Mouse (Mus musculus): ENCODE data around the gene Dag1. TPM values are rescaled to one million over a fixed set of nuclear protein-coding genes. Genes with fewer than 3 reads are reported as not detected.
"Not testable (repeated sequence)": the region's sequence is repeated elsewhere in the genome, so short reads cannot be mapped to it uniquely, and the experiment has no call there.

Dag1 gene
- total and polyA plus RNA-seq, 3 experiments, result 6.1 to 21.9 (median 13.5) TPM

- Histone ChIP-seq H3K27me3 (ENCODE audit: insufficient read depth, low read length) (peaks cover 21% of the 10 kb centered on the region), H3K4me3 (ENCODE audit: low read depth, low read length) (no peak overlapping the region), H3K36me3 (replicated peaks) (no peaks in the 10 kb centered on the region), H3K4me1 (ENCODE audit: insufficient read depth, low read depth, low read length) (peaks cover 19% of the 10 kb centered on the region), H3K9me3 (replicated peaks) (no peaks in the 10 kb centered on the region)
- DNase-seq (ENCODE audit: low spot score) (no peak), ATAC-seq (ENCODE audit: extremely low read depth, insufficient number of reproducible peaks, low FRiP score, poor library complexity, severe bottlenecking) (no peak)
- TF ChIP-seq POLR2AphosphoS5 (IDR thresholded peaks at IDR 0.05; ENCODE audit: insufficient replicate concordance, low read depth, low read length) (no peak), GATA1 (IDR thresholded peaks at IDR 0.05; ENCODE audit: borderline replicate concordance, low read length) (no peak), GATA2 (IDR thresholded peaks at IDR 0.05; ENCODE audit: borderline replicate concordance, low read depth, low read length) (no peak), CTCF (IDR thresholded peaks at IDR 0.05; ENCODE audit: low read depth, low read length) (no peak), TAL1 (conservative IDR thresholded peaks at IDR 0.05; ENCODE audit: low read depth, low read length) (no peak)
Measured at GRCm38 (mm10) chr9:108196920-108197677, 66.7 kb downstream of the Dag1 start.

- peaks cover 26% of the 10 kb centered on the region for H3K27me3 ChIP-seq (ENCODE audit: insufficient read depth, low read length)
- H3K9me3 ChIP-seq (replicated peaks); ATAC-seq (ENCODE audit: extremely low read depth, insufficient number of reproducible peaks, low FRiP score, poor library complexity, severe bottlenecking); H3K36me3 ChIP-seq (replicated peaks); DNase-seq (ENCODE audit: low spot score); H3K4me3 ChIP-seq (ENCODE audit: low read depth, low read length): not testable (repeated sequence)
- H3K4me1 ChIP-seq (ENCODE audit: insufficient read depth, low read depth, low read length), result peaks cover 16% of the 10 kb centered on the region
Measured at GRCm38 (mm10) chr9:108196222-108196621, 67.5 kb downstream of the Dag1 start.

- no peak for DNase-seq (ENCODE audit: low spot score)
- peaks cover 59% of the 10 kb centered on the region for H3K27me3 ChIP-seq (ENCODE audit: insufficient read depth, low read length)
Measured at GRCm38 (mm10) chr9:108189787-108190679, 73.7 kb downstream of the Dag1 start, which contains the start of gene Bsn. Gene Bsn, minus strand, starts transcription at chr9:108190384.

GRCm38 (mm10) chr9:108189488-108189786 lies 74.3 kb downstream of the Dag1 start:
- peaks cover 59% of the 10 kb centered on the region for H3K27me3 ChIP-seq (ENCODE audit: insufficient read depth, low read length)

More at GRCm38 (mm10) chr9:108189787-108190679, 73.7 kb downstream of the Dag1 start, which contains the start of gene Bsn:
- H3K36me3 ChIP-seq (replicated peaks), result no peaks in the 10 kb centered on the region
- TF ChIP-seq GATA2 (IDR thresholded peaks at IDR 0.05; ENCODE audit: borderline replicate concordance, low read depth, low read length), result no peak
- TF ChIP-seq TAL1 (conservative IDR thresholded peaks at IDR 0.05; ENCODE audit: low read depth, low read length), result no peak
- TF ChIP-seq CTCF (IDR thresholded peaks at IDR 0.05; ENCODE audit: low read depth, low read length), result no peak
- no peak for TF ChIP-seq POLR2AphosphoS5 (IDR thresholded peaks at IDR 0.05; ENCODE audit: insufficient replicate concordance, low read depth, low read length)
- no peak for TF ChIP-seq GATA1 (IDR thresholded peaks at IDR 0.05; ENCODE audit: borderline replicate concordance, low read length)
- H3K9me3 ChIP-seq (replicated peaks), result no peaks in the 10 kb centered on the region
- H3K4me1 ChIP-seq (ENCODE audit: insufficient read depth, low read depth, low read length), result no peaks in the 10 kb centered on the region
- no peak for ATAC-seq (ENCODE audit: extremely low read depth, insufficient number of reproducible peaks, low FRiP score, poor library complexity, severe bottlenecking)
- H3K4me3 ChIP-seq (ENCODE audit: low read depth, low read length), result no peak within 1 kb of the TSS

GRCm38 (mm10) chr9:108189023-108189422 lies 74.7 kb downstream of the Dag1 start:
- H3K36me3 ChIP-seq (replicated peaks), result no peaks in the 10 kb centered on the region
- H3K4me3 ChIP-seq (ENCODE audit: low read depth, low read length), result no peak overlapping the region
- no peaks in the 10 kb centered on the region for H3K9me3 ChIP-seq (replicated peaks)
- no peaks in the 10 kb centered on the region for H3K4me1 ChIP-seq (ENCODE audit: insufficient read depth, low read depth, low read length)
- peaks cover 58% of the 10 kb centered on the region for H3K27me3 ChIP-seq (ENCODE audit: insufficient read depth, low read length)
- ATAC-seq (ENCODE audit: extremely low read depth, insufficient number of reproducible peaks, low FRiP score, poor library complexity, severe bottlenecking) (no peak), DNase-seq (ENCODE audit: low spot score) (no peak)
- TF ChIP-seq GATA1 (IDR thresholded peaks at IDR 0.05; ENCODE audit: borderline replicate concordance, low read length), result no peak
- TF ChIP-seq GATA2 (IDR thresholded peaks at IDR 0.05; ENCODE audit: borderline replicate concordance, low read depth, low read length), result no peak
- TF ChIP-seq TAL1 (conservative IDR thresholded peaks at IDR 0.05; ENCODE audit: low read depth, low read length), result no peak
- TF ChIP-seq CTCF (IDR thresholded peaks at IDR 0.05; ENCODE audit: low read depth, low read length), result no peak
- no peak for TF ChIP-seq POLR2AphosphoS5 (IDR thresholded peaks at IDR 0.05; ENCODE audit: insufficient replicate concordance, low read depth, low read length)

More at GRCm38 (mm10) chr9:108189488-108189786, 74.3 kb downstream of the Dag1 start:
- H3K36me3 ChIP-seq (replicated peaks), result no peaks in the 10 kb centered on the region
- DNase-seq (ENCODE audit: low spot score) (no peak), ATAC-seq (ENCODE audit: extremely low read depth, insufficient number of reproducible peaks, low FRiP score, poor library complexity, severe bottlenecking) (no peak)
- no peak overlapping the region for H3K4me3 ChIP-seq (ENCODE audit: low read depth, low read length)
- no peaks in the 10 kb centered on the region for H3K4me1 ChIP-seq (ENCODE audit: insufficient read depth, low read depth, low read length)
- no peaks in the 10 kb centered on the region for H3K9me3 ChIP-seq (replicated peaks)
- no peak for TF ChIP-seq GATA1 (IDR thresholded peaks at IDR 0.05; ENCODE audit: borderline replicate concordance, low read length)
- no peak for TF ChIP-seq GATA2 (IDR thresholded peaks at IDR 0.05; ENCODE audit: borderline replicate concordance, low read depth, low read length)
- no peak for TF ChIP-seq TAL1 (conservative IDR thresholded peaks at IDR 0.05; ENCODE audit: low read depth, low read length)
- TF ChIP-seq POLR2AphosphoS5 (IDR thresholded peaks at IDR 0.05; ENCODE audit: insufficient replicate concordance, low read depth, low read length), result no peak
- no peak for TF ChIP-seq CTCF (IDR thresholded peaks at IDR 0.05; ENCODE audit: low read depth, low read length)

GRCm38 (mm10) chr9:108188511-108188910 lies 75.2 kb downstream of the Dag1 start:
- no peaks in the 10 kb centered on the region for H3K36me3 ChIP-seq (replicated peaks)
- no peak for TF ChIP-seq GATA2 (IDR thresholded peaks at IDR 0.05; ENCODE audit: borderline replicate concordance, low read depth, low read length)
- no peak for TF ChIP-seq CTCF (IDR thresholded peaks at IDR 0.05; ENCODE audit: low read depth, low read length)
- TF ChIP-seq POLR2AphosphoS5 (IDR thresholded peaks at IDR 0.05; ENCODE audit: insufficient replicate concordance, low read depth, low read length), result no peak
- no peak for TF ChIP-seq TAL1 (conservative IDR thresholded peaks at IDR 0.05; ENCODE audit: low read depth, low read length)
- no peak for TF ChIP-seq GATA1 (IDR thresholded peaks at IDR 0.05; ENCODE audit: borderline replicate concordance, low read length)
- no peaks in the 10 kb centered on the region for H3K9me3 ChIP-seq (replicated peaks)
- DNase-seq (ENCODE audit: low spot score), result no peak
- H3K4me3 ChIP-seq (ENCODE audit: low read depth, low read length), result no peak overlapping the region
- ATAC-seq (ENCODE audit: extremely low read depth, insufficient number of reproducible peaks, low FRiP score, poor library complexity, severe bottlenecking), result no peak
- H3K4me1 ChIP-seq (ENCODE audit: insufficient read depth, low read depth, low read length), result no peaks in the 10 kb centered on the region
- peaks cover 58% of the 10 kb centered on the region for H3K27me3 ChIP-seq (ENCODE audit: insufficient read depth, low read length)
